Mouse (Mus musculus) megakaryocyte progenitor cell, adult 5-6 weeks (primary cell): ENCODE measurements around the gene Tecr. TPM values are rescaled to one million over a fixed set of nuclear protein-coding genes. Genes with fewer than 3 reads are reported as not detected.
"Not testable (repeated sequence)": the region's sequence is repeated elsewhere in the genome, so short reads cannot be mapped to it uniquely, and the experiment has no call there.

Experiments
- ATAC-seq: replicated peaks from 2 replicates; pipeline ENCODE4 v1.8.0; 2016; ENCODE audit warnings: mild to moderate bottlenecking, moderate TSS enrichment, inconsistent platforms; ENCODE audit not compliant: poor library complexity
- total RNA-seq, 2 experiments: library from RNA; stranded (forward) in 1 of 2; stranded (reverse) in 1 of 2; fragments of 157-497, 149-512 nt in 1 of 2; fragments of 200-1000 nt in 1 of 2; gene quantifications; 2 replicates each; pipeline versions ENCODE4 v1.2.3 to v1.2.4; 2015 to 2017

Tecr gene
- total RNA-seq, 2 experiments from 2014 or later, result 324 to 424 TPM

GRCm38 (mm10) chr8:83619568-83620285 is 12.0 kb upstream of the Tecr start:
- no peak for ATAC-seq

GRCm38 (mm10) chr8:83618566-83618965 is 10.8 kb upstream of the Tecr start:
- no peak for ATAC-seq

- ATAC-seq, result no peak
These were observed 9.3 kb upstream of the Tecr start for GRCm38 (mm10) chr8:83617111-83617510.

- ATAC-seq, result no peak
These were observed 8.9 kb upstream of the Tecr start for GRCm38 (mm10) chr8:83616625-83617024.

GRCm38 (mm10) chr8:83613695-83614094 is 5.9 kb upstream of the Tecr start:
- no peak for ATAC-seq

- no peak for ATAC-seq
These were observed 4.2 kb upstream of the Tecr start for GRCm38 (mm10) chr8:83611921-83612320.

- ATAC-seq, result no peak
These were observed 1.9 kb upstream of the Tecr start for GRCm38 (mm10) chr8:83609547-83610180.

- ATAC-seq, result no peak
These were observed 1.3 kb upstream of the Tecr start for GRCm38 (mm10) chr8:83609086-83609485.

- ATAC-seq, result peak; percentile 61
These were observed 643 bp upstream of the Tecr start for GRCm38 (mm10) chr8:83608398-83608829.

- ATAC-seq, result no peak
These were observed 5.1 kb downstream of the Tecr start for GRCm38 (mm10) chr8:83602650-83603029.

GRCm38 (mm10) chr8:83599814-83600213 is 8.0 kb downstream of the Tecr start:
- peak; percentile 27 for ATAC-seq

- ATAC-seq, result no peak
These were observed 9.6 kb downstream of the Tecr start for GRCm38 (mm10) chr8:83598146-83598545.

GRCm38 (mm10) chr8:83596369-83596768 is 11.4 kb downstream of the Tecr start:
- ATAC-seq, result no peak

- not testable (repeated sequence) for ATAC-seq
These were observed 12.8 kb downstream of the Tecr start for GRCm38 (mm10) chr8:83595050-83595345.

- ATAC-seq, result peak; percentile 91
These were observed 13.4 kb downstream of the Tecr start for GRCm38 (mm10) chr8:83594167-83595049.

- ATAC-seq, result peak; percentile 9
These were observed 14.2 kb downstream of the Tecr start for GRCm38 (mm10) chr8:83593325-83594166.

GRCm38 (mm10) chr8:83592682-83593081 is 15.1 kb downstream of the Tecr start:
- no peak for ATAC-seq

GRCm38 (mm10) chr8:83590488-83591023 is 17.2 kb downstream of the Tecr start:
- ATAC-seq, result no peak

- ATAC-seq, result no peak
These were observed 18.9 kb downstream of the Tecr start for GRCm38 (mm10) chr8:83588886-83589285.

- no peak for ATAC-seq
These were observed 20.1 kb downstream of the Tecr start for GRCm38 (mm10) chr8:83587644-83588043.

- ATAC-seq, result no peak
These were observed 22.4 kb downstream of the Tecr start for GRCm38 (mm10) chr8:83585333-83585732.
